Mouse (Mus musculus) liver, postnatal 0 days (tissue): ENCODE measurements around the gene Grik4.

Experiments
- CTCF ChIP-seq: sonication (generic); IDR thresholded peaks from 2 replicates; pipeline ENCODE4 v1.5.1; 2016; ENCODE audit warnings: antibody characterized with exemption, low read depth
- EP300 ChIP-seq: IDR thresholded peaks from 2 replicates; pipeline ENCODE4 v1.6.1; 2016; ENCODE audit warnings: antibody characterized with exemption, low read depth, mild to moderate bottlenecking

DNA sequence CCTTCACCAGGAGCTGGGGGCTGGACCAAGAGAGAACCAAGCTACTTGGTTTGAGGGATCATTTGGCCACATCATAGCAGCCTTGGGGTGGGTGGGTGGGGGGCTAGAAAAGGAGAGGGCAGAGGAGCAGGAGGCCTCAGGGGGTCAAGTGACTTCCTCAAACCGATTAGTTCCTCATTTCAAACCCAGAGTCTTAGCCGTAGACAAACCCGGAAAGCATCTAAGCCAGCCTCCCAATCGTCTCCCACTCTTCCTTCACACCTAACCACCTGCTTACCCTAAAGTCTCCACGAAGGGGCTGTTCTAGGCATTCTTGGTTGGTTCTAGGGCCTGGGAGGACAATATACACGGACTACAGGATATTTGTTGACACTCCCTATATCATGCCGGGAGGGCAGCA, 881 bp upstream of the Grik4 start:
- no peak for TF ChIP-seq CTCF
- TF ChIP-seq EP300: no peak
